Mouse (Mus musculus) CH12F3 (cell line): ENCODE results near the gene Snapin.

Experiments used
- in situ Hi-C: fragments of 300-500 bp; cut with MboI; formaldehyde crosslinking; loops from 2 replicates; pipeline ENCODE4 v1.14.3; 2020; ENCODE audit warnings: low sequenced_read_pairs

Snapin gene

GRCm38 (mm10) chr3:90506362-90506761, 15.5 kb upstream of the Snapin start:
- in situ Hi-C loops: no loop called here

GRCm38 (mm10) chr3:90505216-90505615, 14.4 kb upstream of the Snapin start:
- in situ Hi-C loops: no loop called here

GRCm38 (mm10) chr3:90503444-90503843, 12.6 kb upstream of the Snapin start:
- in situ Hi-C loops: no loop called here

- in situ Hi-C loops: no loop called here
Measured at GRCm38 (mm10) chr3:90497597-90497996, 6.8 kb upstream of the Snapin start.

- in situ Hi-C loops: no loop called here
Measured at GRCm38 (mm10) chr3:90495850-90496525, 5.2 kb upstream of the Snapin start.

GRCm38 (mm10) chr3:90493831-90494540, 3.2 kb upstream of the Snapin start:
- in situ Hi-C loops: no loop called here

- in situ Hi-C loops: no loop called here
Measured at GRCm38 (mm10) chr3:90491350-90491749, 517 bp upstream of the Snapin start.

GRCm38 (mm10) chr3:90488576-90488975, 2.3 kb downstream of the Snapin start:
- in situ Hi-C loops: no loop called here

GRCm38 (mm10) chr3:90486998-90487397, 3.8 kb downstream of the Snapin start:
- in situ Hi-C loops: no loop called here

GRCm38 (mm10) chr3:90475831-90476611, 14.8 kb downstream of the Snapin start, which contains the start of gene Ilf2:
Ilf2 (plus strand) TSS chr3:90476126.
- in situ Hi-C loops: no loop called here

GRCm38 (mm10) chr3:90475151-90475830, 15.5 kb downstream of the Snapin start:
- in situ Hi-C loops: no loop called here

- in situ Hi-C loops: no loop called here
Measured at GRCm38 (mm10) chr3:90472213-90472612, 18.6 kb downstream of the Snapin start.

- in situ Hi-C loops: no loop called here
Measured at GRCm38 (mm10) chr3:90467618-90468300, 23.1 kb downstream of the Snapin start.

GRCm38 (mm10) chr3:90466311-90466766, 24.5 kb downstream of the Snapin start:
- in situ Hi-C loops: no loop called here

GRCm38 (mm10) chr3:90465686-90466310, 25.0 kb downstream of the Snapin start, which contains the start of gene Npr1:
Npr1 (minus strand) TSS chr3:90465866.
- in situ Hi-C loops: no loop called here

GRCm38 (mm10) chr3:90465081-90465685, 25.6 kb downstream of the Snapin start:
- in situ Hi-C loops: no loop called here

- in situ Hi-C loops: no loop called here
Measured at GRCm38 (mm10) chr3:90464552-90465080, 26.2 kb downstream of the Snapin start.

- in situ Hi-C loops: no loop called here
Measured at GRCm38 (mm10) chr3:90462579-90462978, 28.3 kb downstream of the Snapin start.

- in situ Hi-C loops: no loop called here
Measured at GRCm38 (mm10) chr3:90461935-90462334, 28.9 kb downstream of the Snapin start.
